Mouse (Mus musculus): ENCODE data around the gene Zan.

The Zan gene

DNA sequence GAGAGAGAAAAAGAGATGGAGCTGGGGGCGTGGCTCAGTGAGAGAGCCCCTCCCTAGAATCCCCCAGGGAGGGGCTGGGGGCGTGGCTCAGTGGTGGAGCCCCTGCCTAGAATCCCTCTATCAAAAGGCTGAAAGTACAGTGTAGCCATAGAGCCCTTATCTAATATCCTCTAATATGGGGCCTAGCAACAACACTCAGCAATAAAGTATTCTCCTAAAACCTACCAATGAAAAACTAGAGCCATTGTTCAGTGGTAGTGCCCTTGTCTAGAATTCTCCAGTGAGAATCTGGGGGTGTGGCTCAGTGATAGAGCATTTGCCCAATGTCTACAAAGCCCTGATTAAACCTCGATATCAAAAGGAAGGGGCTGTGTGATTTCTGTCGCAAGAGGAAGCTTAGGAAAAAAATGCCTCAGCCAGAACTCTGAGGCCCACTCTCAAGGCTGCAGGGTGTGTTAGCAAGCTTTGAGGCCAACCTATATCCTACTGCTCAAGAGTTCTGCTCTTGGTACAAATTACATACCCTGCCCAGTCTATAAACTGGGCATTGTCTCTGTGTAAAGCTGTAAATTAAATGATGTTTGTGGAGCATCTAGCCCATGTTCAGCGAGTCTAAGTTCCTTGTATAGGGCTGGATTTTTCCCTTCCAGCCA lies 4.5 kb downstream of the Zan start:
- TF ChIP-seq GATA4 (IDR thresholded peaks at IDR 0.05; ENCODE audit: insufficient replicate concordance, low read length): no peak

DNA sequence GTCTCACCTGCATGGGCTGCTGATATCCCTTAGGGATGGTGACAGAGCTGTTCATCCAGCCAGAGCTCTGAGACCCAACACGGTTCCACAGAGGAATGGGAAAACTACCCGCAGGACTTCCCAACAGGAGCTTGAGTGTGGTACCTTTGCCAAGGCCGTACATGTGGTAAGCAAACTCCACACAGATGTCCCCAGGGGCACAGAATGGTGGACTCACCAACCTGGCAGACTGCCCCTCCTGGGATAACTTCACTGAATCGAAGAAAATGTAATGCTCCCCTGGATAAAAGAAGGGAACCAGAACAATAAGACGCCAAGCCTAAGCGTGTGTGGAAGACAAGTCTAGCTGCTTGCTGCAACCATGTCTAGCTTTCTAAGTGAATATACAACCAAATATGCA lies 9.9 kb downstream of the Zan start:
- TF ChIP-seq GATA4 (IDR thresholded peaks at IDR 0.05; ENCODE audit: insufficient replicate concordance, low read length): no peak

- no peak for TF ChIP-seq GATA4 (IDR thresholded peaks at IDR 0.05; ENCODE audit: insufficient replicate concordance, low read length)
Observed at GRCm38 (mm10) chr5:137465049-137465448, 11.8 kb downstream of the Zan start.

DNA sequence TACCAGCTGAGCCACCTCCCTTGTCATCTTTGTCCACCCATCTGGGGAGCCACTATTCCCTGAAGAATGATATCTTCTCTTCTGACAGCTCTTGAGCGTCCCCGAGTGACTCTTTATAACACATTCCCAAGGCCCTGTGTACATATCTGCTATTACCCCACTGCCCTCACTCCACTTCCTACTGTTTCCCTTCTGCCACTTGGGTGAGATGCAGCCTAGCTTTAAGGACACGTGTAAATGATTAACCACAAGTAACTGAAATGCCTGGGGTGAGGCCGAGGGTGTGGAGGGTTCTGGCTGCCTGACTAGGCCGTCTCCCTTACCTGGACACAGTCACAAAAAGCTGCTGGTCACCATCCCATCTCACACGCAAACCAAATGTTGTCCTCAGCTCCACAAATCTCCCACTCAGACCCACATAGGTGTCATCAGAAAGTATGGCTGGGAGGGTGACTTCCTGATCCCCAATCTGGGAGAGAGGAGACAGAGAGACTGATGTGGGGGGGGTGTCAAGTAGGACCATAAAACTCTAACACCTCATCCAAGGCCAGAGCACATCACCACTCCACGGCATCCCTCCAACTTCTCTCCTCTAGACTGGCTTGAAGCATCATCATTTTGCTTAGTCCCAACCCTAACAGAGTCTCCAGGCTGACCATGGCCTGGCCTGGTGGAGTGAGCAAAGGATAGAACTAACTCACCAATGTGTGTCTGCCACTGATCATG lies 20.8 kb downstream of the Zan start:
- no peak for TF ChIP-seq GATA4 (IDR thresholded peaks at IDR 0.05; ENCODE audit: insufficient replicate concordance, low read length)

- no peak for TF ChIP-seq GATA4 (IDR thresholded peaks at IDR 0.05; ENCODE audit: insufficient replicate concordance, low read length)
Observed at GRCm38 (mm10) chr5:137455206-137455605, 21.7 kb downstream of the Zan start.

DNA sequence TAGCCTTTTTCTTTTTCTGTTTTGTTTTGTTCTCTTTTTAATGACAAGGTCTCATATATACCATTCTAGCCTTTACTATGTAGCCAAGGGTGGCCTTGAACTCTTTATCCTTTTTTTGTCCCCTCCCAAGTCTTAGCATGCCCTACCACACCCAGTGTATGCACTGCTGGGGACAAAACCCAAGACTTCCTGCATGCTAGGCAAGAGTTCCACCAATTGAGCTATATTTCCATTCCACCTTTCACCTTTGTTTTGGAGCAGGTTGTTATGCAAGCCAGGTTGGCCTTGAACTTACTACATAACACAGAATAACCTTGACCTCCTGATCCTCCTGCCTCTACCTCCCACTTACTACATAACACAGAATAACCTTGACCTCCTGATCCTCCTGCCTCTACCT lies 31.3 kb downstream of the Zan start:
- no peak for TF ChIP-seq GATA4 (IDR thresholded peaks at IDR 0.05; ENCODE audit: insufficient replicate concordance, low read length)

DNA sequence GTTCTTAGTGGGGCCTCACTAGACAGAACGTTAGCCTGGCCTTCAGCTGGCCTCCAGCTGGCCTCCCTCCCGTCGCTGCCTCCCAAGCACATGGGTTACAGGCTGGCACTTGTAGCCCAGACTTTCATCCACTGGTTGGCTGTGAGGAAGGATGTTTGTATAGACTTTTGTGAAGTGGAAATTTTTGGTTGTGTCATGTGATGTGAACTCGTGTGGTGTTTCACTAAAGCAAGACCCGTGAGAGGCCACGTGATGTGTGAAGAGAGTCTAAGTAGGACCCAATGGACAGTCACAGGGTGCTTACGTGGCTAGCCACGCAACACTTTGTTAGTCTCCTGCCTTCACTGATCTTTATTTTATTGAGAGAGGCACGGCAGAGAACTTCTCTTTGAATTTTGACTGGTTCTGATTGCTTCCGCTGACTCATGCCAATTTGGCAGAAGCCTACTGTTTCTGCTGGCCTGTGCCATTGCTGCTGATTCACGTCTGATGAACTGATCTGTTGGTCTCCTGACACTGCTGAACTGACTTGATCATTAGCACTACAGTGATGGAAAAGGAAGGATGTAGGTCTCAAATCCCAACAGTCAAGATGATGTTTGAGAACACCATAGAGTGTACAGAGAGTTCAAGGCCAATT lies 36.5 kb downstream of the Zan start:
- TF ChIP-seq GATA4 (IDR thresholded peaks at IDR 0.05; ENCODE audit: insufficient replicate concordance, low read length): no peak

GRCm38 (mm10) chr5:137433889-137434288 lies 43.0 kb downstream of the Zan start:
- TF ChIP-seq GATA4 (IDR thresholded peaks at IDR 0.05; ENCODE audit: insufficient replicate concordance, low read length): no peak

GRCm38 (mm10) chr5:137425648-137426047 lies 51.2 kb downstream of the Zan start:
- TF ChIP-seq GATA4 (IDR thresholded peaks at IDR 0.05; ENCODE audit: insufficient replicate concordance, low read length): no peak

DNA sequence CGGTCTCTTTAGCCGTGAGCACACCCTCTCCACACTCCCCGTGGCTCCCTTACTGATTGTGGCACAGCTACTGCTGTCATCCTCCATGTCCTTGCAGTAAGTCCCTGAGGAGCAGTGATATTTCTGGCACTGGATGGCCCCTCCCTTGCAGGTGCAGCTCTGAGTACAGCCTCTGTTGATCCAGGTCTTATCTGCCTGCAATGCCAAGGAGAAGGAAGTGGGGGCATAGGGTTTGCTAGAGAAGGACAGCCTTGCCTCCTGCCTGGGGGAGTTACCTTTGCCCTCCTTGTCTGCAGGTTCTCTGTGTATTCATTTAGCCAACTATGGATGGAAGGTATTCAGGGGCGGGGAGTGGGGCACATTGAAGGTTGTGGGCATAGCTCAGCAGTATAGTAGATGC lies 57.0 kb downstream of the Zan start:
- no peak for TF ChIP-seq GATA4 (IDR thresholded peaks at IDR 0.05; ENCODE audit: insufficient replicate concordance, low read length)

- TF ChIP-seq GATA4 (IDR thresholded peaks at IDR 0.05; ENCODE audit: insufficient replicate concordance, low read length): no peak
Observed at GRCm38 (mm10) chr5:137419105-137419504, 57.8 kb downstream of the Zan start.

DNA sequence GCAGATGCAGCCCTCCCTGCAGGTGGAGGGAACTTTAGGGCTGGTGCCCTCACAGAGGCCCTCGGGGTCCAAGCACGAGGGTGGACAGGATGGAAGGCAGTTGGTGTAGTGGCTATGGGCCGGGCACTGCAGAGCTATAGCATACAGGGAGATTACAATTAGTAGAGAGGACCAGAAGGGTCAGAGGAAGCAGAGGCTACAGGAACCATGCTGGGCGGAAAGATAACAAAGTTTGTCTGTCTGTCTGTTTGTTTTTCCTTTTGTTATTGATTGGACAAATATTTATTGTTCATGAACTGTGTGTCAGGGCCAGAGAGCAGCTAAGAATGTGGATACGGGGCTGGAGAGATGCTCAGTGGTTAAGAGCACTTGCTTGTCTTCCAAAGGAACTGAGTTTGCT lies 62.6 kb downstream of the Zan start:
- no peak for TF ChIP-seq GATA4 (IDR thresholded peaks at IDR 0.05; ENCODE audit: insufficient replicate concordance, low read length)

- TF ChIP-seq GATA4 (IDR thresholded peaks at IDR 0.05; ENCODE audit: insufficient replicate concordance, low read length): no peak
Observed at GRCm38 (mm10) chr5:137411235-137411634, 65.6 kb downstream of the Zan start.

GRCm38 (mm10) chr5:137410549-137410948 lies 66.3 kb downstream of the Zan start:
- no peak for TF ChIP-seq GATA4 (IDR thresholded peaks at IDR 0.05; ENCODE audit: insufficient replicate concordance, low read length)

DNA sequence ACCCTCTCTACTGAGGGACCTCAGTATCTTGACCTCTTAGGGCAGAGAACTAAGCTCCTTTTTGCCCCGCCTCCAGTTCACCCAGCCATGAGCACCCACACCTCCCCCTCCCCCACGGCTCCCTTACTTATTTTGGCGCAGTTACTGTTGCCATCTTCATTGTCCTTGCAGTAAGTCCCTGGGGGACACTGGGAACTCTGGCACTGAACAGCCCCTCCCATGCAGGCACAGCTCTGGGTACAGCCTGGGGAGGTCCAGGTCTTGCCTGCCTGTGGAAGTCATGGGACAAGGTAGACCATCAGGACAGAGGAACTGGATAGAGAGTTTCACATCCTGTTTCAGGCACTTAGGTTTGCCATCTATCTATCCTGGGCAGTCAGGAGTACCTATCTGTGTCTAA lies 66.8 kb downstream of the Zan start:
- no peak for TF ChIP-seq GATA4 (IDR thresholded peaks at IDR 0.05; ENCODE audit: insufficient replicate concordance, low read length)

GRCm38 (mm10) chr5:137409451-137409850 lies 67.4 kb downstream of the Zan start:
- TF ChIP-seq GATA4 (IDR thresholded peaks at IDR 0.05; ENCODE audit: insufficient replicate concordance, low read length): no peak
